Mouse (Mus musculus): Measurements from ENCODE around the gene Rhd.
"Not testable (repeated sequence)": the region's sequence is repeated elsewhere in the genome, so short reads cannot be mapped to it uniquely, and the experiment has no call there.

The Rhd gene

DNA sequence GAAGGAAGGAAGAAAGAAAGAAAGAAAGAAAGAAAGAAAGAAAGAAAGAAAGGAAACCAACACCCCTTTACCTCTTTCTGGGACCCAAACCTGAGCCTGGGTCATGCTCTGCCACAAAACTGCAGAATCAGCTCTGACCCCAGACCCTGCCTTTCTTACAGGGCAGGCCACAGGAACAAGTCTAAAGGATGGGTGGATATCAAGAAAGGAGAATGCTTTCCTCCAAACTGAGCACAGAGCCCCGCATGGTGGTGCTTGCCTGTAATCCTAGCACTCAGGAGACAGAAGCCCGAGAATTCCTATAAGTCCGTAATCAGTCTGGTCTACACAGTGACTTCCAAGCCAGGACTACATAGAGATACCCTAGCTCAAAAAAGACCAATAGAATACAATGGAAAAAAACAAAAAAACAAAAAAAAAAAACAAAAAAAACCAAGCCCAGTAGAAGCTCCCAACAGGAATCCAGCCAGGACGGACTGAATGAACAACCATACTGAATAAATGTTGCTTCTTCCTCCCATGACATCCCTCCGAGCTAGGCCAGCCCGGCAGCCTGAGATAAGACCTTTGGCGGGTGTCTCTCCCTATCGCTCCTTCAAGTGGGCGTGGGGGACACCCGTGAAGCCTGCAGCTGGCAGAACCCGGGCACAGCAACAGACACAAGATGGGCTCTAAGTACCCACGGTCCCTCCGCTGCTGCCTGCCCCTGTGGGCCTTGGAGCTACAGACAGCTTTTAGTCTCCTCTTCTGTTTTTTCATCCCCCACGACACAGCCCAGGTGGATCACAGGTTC lies at the start of gene Rhd:
Gene Rhd, plus strand, starts transcription at position 600 of the 793 bp plus-strand sequence.
- DNase-seq: no peak

DNA sequence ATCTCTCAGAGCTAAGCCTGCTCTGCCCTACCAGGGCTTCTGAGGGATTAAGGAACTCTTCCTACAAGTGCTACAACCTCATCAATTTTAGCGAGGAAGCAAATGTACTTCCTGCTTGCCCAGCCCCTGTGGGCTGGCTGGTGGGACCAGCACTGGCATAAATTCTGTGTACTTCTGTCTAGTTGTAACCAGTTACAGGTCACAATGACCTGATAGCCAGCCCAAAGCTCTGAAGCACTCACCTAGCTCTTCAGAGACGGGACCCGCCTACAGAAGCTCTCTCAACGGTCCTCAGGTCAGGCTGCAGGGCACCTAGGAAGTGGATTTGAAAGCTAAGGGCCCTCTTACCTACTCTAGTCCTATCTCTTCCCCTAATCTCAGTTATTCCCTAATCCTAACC lies 46.6 kb upstream of the Rhd start:
- no peak for DNase-seq

DNA sequence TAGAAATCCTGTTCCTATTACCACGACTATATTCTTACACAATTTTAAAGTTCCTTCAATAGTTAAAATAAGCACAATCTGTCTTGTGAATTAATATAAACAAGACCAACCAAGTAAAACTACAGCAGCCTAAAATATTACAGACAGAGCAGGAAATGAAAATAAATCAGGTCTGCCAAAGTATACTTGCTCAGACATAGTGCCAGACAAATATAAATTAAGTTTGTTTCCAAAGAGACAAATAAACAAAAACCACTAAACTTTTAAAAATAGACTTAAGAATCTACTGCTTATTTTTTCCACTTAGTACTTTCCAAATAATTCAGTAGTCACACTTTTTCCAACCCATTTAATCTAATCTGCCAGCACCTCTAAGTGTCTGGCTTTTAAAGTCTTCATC lies 43.3 kb upstream of the Rhd start:
- no peak for DNase-seq

DNA sequence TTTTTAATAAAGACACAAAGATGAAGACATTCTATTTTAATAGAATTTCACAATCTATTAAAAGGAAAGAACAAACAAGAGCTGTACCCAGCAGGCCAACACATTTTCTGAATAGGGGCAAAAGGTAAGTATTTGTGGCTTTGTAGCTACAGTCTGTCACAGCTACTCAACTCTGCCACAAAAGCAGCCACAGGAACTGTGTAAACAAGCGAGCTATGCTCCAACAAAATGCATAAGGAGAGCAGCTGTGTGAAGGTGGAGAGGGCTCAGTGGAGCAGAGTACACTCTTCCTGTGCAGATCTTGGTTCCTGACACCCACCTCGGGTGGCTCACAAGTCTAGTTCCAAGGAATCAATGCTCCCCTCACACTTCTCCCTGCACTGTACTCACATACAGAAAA lies 40.8 kb upstream of the Rhd start:
- DNase-seq: no peak

DNA sequence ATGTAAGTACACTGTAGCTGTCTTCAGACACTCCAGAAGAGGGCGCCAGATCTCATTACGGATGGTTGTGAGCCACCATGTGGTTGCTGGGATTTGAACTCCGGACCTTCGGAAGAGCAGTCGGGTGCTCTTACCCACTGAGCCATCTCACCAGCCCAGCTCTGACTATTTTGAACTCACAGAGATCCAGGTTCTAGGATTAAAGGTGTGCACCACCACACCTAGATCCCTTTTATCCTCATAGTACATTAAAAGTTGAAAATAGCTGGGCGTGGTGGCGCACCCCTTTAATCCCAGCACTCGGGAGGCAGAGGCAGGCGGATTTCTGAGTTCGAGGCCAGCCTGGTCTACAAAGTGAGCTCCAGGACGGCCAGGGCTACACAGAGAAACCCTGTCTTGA lies 38.5 kb upstream of the Rhd start:
- DNase-seq: not testable (repeated sequence)

DNA sequence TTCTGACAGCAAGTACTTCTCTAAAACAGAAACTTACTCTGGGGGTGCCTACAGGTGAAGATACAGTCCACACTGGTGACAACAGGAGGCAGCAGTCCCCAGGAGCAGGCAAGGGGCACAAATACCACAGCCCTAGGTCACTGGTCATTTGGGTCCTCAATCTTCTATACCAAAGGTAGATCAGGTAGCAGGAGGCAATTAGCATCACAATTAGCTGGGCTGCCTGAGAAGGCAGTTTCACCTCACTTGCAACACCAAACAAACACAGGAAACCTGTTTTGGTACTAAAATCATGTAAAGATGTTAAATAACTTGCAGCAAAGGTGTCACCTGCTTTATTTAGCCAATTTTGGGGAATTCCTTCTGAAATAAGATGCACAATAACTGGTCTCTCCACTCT lies 38.0 kb upstream of the Rhd start:
- no peak for DNase-seq

DNA sequence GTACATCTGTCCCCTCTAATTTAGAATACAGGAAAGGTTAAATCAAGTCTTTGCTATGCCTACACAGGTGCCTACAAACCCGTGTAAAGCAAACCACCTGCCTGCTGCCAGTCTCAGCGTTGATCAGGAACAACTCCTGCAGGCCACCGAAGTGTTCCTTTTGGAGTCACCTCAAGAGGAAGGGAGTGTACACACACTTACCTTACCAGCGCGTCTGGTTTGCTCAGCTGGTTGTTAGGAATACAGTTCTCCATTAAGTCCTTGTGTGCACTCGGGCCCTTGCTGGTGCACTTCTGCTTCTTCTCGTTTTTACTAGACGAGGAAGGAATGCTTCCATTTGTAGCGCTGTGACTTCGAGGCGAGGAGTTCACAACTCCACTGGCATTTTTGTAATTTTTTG lies 36.5 kb upstream of the Rhd start:
- DNase-seq: peak; percentile 17

DNA sequence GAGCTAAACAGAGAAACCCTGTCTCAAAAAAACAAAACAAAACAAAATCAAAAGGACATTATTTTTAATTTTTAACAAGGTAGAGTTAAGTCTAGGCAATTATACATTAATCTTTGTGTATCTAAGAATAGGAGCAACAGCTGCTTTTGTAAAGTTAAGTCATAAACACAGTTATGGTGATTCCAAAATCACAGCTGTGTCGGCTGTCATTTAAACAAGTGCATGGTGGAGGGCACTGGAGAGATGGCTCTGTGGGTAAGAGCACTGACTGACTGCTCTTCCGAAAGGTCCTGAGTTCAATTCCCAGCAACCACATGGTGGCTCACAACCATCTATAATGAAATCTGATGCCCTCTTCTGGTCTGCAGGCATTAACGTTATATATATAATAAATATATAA lies 32.4 kb upstream of the Rhd start:
- no peak for DNase-seq

DNA sequence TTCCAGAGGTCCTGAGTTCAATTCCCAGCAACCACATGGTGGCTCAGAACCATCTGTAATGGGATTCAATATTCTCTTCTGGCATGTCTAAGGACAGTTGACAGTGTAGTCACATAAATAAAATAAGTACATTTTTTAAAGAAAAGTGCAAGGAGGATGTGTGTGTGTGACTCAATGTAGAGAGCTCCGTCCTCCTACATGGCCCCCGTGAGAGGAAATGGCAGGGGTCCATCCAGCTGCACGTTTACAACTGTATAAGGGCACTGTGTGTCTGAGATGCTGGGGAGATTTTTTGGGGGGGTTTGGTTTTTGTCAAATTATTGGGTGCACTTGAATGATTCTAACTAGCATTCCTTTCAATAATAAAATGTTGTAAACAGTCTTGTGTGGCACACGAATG lies 28.9 kb upstream of the Rhd start:
- no peak for DNase-seq

DNA sequence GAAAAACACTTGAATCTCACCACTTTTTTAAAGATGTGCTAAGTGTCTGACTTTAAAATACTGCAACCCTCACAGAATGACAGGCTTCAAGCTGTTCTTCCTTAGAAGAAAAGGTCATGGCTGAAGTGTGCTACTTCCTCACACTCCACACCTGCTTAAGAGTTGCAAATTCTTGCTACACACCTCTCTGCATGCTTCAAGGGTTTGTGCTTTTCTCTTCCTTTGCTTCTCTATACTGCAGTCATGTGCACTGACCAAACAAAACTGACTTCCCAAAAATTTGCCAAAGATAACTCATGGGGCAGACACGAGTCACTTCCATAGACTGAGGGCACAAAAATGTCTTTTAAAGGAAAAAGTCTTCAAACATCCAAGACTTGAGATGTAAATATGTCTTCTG lies 26.1 kb upstream of the Rhd start:
- no peak for DNase-seq

DNA sequence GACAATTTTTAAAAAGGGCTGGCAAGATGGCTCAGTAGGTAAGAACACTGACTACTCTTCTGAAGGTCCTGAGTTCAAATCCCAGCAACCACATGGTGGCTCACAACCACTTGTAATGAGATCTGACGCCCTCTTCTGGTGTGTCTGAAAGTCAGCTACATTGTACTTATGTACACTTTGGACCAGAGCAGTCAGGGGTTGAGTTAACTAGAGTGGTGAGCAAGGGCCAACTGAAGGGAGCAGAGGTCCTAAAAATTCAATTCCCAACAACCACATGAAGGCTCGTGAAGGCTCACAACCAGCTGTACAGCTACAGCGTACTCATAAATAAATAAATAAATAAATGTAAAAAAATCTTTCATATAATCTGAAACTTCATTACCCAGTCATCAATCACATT lies 25.6 kb upstream of the Rhd start:
- DNase-seq: not testable (repeated sequence)

DNA sequence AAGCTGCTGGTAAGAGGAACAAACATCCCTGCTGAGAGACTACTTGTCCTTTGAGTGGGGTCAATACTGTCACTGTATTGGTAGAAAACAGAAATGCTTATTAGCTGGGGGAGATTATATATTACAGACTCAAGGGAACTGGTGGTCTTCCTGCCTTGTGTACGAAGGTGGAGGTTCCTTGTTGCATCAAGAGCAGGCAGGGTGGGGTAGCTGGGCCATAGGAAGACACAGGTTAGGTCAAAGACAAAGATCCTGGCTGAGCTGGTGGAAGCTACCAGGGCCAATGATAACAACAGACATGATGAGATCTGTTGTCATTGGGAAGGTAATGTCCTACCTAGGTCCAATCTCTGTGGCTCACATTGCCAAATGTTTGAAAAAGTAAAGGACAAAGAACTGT lies 24.1 kb upstream of the Rhd start:
- no peak for DNase-seq

DNA sequence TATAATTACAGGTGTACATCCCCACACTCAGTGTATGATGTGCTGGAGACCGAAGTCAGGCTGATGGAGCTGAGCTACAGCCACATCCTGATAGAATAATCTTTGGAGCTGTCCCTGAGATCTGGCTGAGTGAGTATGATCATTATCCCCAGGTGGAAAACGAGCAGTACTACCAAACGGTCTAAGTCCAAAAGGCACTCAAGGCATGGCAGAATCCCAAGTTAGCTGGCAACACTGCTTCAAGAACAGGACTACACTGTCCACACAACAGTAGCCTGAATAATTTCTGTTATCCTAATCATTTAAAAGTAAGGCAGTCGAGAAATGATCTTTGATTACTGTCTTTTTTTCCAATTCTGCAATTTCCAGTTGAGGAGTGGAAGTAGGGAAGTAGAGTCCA lies 20.8 kb upstream of the Rhd start:
- no peak for DNase-seq

DNA sequence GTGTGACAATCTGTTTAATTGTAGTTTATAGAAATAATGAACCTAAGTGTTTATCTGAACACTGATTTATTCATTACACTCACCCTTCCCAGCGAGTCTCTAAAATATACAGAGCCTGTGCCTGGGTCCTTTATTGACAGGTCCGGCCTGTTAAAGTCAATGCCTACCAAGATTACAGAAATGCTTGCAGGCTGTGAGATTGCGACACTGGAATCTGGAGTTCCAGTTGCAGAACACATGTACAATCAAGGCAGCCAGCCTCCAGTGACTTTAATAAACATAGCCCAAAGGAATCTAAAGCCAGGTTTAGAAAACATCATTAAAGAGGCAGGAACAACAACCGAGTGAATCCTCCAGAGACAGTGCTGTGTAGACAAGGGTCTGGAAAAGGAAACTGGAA lies 16.7 kb upstream of the Rhd start:
- DNase-seq: peak; percentile 44

DNA sequence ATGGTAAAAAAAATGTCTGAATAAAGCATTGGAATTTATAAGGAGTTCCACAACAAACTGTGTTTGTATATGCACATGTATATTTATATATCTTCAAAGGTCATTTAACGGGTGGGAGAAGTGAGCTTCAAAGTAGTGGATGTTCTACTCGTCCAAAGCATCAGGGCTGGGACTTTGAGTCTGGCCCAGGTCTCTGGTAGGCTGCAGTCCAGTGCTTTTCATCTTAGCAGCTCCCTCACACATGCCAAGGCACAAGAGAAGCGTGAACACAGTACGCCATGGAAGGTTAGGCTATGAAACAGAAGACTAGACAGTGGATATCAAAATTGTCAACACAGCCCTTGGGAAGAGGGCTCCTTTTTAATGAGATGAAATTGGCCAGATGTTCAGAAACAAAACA lies 13.8 kb upstream of the Rhd start:
- no peak for DNase-seq

DNA sequence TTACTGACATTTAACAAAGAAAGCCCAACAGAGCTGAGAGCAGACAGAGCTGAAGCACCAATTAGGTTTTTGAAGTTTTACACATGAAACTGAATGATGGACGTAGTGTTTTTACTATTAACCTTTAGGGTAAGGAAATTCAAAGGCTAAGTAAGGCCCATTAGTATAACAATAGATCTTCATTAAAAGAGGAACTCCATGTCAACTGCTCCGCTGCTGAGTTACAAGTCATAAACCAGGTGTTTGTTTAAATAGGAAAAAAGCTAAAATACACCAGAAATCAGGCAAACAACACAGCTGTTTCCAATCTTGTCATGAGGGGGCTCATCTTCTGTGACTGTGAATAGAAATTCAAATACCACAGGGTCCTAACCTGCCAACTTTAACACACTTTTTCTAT lies 13.1 kb upstream of the Rhd start:
- no peak for DNase-seq

DNA sequence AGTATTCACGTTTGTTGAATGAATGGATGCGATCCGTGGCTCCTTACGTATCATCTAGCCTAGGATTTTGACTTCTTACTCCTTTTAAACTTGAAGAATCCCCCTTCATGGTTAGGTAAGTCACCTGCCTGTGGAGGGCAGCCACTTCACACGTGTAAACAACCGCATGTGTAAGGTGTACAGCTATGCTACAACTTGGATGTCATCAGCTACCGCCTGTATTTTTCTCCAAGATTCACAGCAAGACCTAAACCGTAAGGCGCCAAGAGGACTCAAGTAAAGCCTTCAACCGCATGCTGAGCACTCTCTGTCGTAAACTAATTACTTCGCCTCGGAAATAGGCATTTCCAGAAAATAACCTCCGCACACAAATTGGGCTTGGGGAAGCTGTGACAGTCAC lies 12.5 kb upstream of the Rhd start:
- no peak for DNase-seq

DNA sequence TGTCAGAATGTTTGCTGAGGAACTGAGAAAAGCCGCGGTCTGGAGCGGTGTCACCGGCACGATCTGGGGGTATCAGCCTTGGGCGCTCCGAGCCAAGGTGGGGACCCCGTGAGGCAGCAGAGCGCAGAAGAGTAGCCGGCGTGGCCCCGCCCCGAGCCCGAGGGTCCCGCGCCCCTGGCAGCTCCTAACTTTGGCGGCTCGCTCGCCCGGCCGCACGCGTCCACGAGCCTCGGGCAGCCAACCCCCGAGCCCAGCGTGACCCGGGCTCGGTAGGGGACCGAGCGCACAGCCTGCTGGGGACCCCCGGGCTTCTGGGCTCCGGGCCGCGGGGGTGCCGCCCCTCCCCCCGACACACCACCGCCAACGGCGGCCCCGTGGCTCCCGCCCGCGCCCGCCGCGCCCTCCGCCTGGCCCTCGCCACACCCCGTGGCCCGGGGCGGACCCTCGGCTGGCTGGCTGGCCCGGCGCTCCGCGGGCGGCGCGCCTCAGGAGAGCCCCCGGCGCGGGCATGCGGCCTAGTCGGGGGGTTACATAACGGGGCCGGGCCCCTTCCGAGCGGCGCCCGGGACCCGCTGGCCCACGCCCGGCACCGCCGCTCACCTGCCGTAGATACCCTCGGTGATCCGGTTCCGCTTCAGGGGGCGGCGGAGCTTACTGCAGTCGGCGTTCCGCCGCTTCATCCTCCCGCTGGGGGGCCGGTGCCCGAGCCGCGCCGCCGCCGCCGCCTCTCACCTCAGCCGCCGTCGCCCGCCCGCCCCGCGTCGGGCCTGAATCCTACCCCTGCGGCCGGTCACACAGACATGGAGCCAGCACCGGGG lies 11.7 kb upstream of the Rhd start:
- peak; percentile 50 for DNase-seq

DNA sequence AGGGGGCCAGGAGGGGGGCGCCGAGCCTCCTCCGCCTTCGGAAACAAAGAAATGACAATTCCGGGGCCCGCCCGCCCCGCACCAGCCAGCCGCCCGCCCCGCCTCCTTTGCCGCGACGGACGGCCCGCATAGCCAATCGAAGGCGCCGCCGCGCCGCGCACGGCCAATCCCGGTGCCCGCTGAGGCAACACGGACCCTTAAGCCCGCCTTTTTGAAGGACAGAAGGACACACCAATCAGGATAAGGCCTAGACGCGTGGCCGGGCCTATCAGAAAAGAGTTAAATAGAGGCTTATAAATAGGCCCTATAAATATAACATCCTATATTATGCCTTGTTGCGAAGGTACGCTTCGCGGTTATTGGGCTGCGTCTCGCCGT lies 11.1 kb upstream of the Rhd start, which contains the start of gene Maco1:
Gene Maco1, minus strand, starts transcription at position 87 of the 378 bp plus-strand sequence.
- peak; percentile 100 for DNase-seq

DNA sequence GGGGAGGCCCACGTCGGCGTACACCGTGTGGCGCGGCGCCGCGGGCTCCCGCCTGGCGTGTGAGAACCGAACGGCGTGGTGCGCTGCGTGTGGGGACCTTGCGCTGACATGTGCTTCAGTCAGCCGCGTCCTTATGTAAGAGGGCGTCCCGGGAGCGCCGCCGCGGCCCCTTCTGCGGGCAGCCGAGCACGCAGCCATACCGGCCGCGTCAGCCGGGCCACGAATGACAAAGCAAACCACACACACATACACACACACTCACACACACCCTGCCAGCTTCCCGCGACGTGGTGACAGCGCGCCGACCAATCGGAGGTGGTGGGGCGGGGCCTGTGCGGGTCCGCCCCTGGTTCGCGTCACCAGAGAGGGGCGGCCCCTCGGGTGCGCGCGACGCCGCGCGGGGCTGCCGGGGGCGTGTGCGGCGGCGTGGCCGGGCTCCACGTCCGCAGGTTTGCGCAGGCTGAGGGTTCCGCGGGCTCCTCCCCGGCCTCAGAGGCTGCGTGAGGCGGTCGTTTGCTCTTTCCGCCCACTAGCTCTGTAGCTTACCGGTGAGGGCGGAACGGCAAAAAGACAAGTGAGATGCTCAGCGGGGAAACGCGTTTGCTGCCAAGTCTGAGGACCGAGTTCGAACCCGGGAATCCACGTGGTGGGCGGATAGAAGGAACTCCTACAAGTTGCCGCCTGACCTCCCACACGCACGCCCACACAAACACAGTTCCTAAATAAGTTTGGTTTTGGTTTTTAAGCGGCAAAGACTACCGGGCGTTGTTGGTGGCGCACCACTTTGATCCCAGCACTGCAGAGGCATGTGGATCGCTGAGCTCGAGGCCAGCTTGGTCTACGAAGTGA lies 10.5 kb upstream of the Rhd start:
- DNase-seq: peak; percentile 93

DNA sequence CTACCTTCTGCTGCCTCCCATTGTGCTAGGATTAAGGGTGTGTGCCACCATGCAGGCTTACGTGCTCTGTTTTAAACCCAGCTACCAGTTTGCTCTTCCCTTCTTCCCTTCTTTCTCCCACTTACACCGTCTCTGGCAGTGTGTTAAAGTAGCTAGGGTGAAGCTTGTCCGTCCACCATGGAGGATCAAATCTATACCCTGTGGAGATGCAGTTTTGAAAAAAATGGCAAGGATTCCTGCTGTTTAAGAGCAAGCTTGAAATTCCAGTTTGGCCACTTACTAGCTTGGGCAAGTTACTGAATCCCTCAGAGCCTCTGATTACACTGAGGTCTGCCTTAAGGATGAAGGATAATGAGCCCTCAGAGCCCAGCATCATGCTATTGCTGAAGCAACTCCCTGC lies 9.0 kb upstream of the Rhd start:
- DNase-seq: no peak

DNA sequence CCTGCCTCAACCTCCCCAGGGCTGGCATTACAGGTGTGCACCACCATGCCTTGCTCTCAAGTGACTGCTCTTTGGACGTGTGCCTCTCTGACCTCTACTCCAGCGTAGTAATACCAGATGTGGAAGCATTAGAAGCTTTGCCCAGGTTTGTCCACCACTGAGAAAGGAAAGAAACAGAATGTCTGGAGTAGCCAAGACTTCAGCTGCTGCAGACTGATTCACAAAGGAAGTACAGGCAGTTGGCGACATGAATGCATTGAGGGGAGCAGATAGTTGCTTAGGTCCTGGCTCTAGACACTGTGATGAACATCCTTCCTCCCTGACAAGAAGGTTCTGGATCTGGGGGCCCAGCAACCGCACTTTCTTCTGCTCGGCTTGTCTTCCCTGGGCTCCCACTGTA lies 8.3 kb upstream of the Rhd start:
- no peak for DNase-seq

DNA sequence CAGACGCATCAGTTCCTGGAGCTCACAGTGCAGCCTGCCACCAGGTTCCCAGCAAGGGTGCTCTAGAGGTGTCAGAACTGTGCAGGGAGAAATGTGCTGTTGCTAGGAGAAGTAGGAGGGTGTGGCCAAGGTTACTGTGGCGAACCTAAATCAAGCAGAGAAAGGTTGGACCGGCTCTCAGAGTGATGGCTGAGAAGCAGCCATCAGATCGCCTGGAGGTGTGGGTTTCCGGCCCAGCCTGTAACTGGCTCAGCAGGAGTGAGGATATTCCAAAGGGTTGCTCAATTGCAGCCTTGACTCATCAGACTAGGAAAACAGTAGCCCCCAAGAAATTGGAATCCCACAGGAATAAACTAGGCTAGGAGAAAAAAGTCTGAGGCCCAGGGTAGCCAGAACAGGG lies 7.8 kb upstream of the Rhd start:
- DNase-seq: no peak

DNA sequence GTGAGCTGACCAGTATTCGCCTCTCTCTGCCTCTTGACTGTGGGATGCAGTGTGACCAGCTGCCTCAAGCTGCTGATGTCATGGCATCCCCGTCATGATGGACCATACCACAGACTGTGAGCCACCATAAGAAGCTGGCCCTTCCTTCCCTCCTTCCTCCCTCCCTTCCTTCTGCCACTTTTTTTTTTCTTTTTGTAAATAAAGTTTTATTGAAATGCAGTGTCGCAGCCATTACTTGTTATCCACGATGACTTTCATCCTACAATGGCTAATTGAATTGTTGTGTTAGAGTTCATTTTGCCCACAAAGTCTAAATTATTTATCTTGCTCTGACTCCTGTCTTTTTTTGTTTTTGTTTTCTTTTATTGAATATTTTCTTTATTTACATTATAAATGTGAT lies 5.8 kb upstream of the Rhd start:
- no peak for DNase-seq
